Mouse (Mus musculus) right cerebral cortex, postnatal 14 days (tissue): ENCODE measurements at regions not wholly inside any gene's neighbourhood (a gene's known extent, or its start where the extent isn't known, plus 50 kb on each side); places are given as distances from the start of the nearest gene placed in this dataset.

Experiments used
- DNase-seq: peaks from one replicate; pipeline ENCODE4 v3.0.0; 2022

DNA sequence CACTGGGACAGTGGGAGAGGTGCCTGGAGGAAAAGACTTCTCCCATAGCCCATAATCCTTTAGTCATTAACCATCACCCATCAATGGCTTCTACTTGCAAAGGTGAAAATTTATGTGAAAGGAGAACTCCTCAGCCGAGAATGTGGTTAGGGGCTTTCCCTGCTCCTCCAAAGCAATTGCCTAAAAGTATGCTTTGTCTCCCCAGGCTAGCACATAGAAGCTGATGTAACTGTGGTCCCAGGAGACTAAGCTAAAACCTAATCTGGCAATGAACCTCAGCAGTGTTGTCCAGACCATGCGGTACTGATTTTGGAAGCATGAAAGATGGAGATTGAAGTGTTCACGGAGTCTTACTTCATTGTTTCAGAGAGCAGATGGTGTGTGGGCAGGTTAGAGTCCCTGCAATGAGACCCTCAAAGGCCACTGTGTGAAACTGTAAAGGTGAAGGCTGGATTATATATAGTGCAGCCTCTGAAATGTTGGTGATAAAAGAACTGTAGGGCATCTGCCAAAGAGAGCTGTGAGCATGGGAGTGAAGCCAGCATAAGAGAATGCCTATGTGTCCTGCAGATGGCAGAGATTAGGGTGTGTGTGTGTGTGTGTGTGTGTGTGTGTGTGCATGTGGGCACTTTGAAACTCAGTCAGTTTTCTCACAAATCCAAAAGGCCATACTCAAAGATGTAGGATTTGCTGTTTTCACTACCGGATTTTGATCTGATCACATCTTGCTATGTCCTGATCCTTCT lies 289.6 kb upstream of the Fermt1 start:
- peak; percentile 6 for DNase-seq

DNA sequence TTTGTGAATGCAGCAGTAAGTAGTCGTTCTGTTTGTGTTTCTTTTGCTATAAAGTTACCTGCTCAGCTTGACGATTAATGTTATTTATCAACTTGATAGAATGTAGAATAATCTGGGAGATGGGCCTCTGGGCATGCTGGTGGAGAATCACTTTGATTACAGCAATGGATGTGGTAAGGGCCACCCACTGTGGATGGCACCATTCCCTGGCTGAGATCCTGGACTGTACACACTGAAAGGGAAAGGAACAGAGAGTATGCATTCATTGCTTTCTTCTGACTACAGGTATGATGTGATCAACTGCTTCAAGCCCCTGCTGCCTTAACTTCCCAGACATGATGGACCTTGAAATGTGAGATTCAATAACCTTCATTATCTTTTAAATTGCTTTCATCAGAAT lies 299.8 kb upstream of the Bmp2 start:
- DNase-seq, result no peak

DNA sequence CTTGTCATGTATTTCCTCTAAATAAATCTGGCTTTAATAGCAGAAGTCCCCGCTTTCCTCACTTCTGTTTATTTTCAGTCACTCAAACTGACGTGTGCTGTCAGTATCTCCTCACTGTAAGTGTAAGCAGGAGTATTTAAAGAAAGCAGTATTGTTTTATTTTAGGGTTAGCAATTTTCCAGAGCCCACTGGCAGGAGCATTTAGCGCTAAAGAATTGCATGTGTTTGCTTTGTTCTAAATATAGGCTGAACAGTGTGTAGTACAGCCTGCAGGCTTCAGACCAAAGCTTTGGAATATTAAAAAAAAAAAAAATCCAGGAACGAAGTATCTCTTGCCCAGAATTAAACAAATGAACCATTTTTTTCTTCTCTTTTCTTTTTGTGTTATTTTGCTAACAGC lies 277.5 kb upstream of the Bmp2 start:
- no peak for DNase-seq

- no peak for DNase-seq
These were observed 273.4 kb upstream of the Bmp2 start for GRCm38 (mm10) chr2:133278546-133278945.

DNA sequence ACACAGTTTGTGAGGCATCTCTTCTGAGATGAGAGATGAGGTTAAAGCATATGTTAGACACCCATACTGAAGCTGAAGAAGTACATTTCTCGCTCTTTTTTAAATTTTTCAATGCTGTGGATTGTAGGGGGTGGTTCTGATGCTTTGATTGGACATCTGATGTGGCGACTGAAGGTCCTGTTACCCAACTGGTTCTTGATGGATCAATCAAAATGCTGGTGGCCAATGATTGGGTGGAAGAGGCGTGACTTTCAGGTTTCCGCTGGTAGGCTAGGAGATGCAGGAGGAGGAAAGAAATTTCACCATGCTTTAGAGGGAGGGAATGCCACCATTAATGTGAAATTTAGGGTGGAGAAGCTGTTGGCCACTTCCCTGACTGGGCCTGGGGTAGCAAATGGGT lies 272.7 kb upstream of the Bmp2 start:
- DNase-seq, result no peak

- DNase-seq, result no peak
These were observed 269.3 kb upstream of the Bmp2 start for GRCm38 (mm10) chr2:133282692-133283091.

GRCm38 (mm10) chr2:133283709-133284108 lies 268.2 kb upstream of the Bmp2 start:
- DNase-seq, result no peak

DNA sequence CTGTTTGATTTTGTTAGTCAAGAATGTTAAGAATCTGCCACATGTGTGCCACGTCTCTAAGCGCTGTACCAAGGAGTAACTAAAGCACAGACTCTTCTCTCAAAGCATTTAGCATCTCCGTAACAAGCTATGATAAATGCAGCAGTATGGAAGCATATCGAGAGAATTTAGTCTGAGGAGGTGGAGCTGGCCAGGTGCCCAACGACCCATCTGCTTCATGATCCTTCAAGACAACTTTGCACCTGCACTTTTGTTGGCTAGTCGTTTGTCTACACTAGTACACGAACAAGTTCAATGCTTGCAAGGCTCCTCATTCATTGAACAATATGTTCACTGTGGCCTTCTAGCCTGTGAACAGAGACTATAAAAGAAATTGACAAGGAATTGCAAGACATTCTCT lies 257.8 kb upstream of the Bmp2 start:
- DNase-seq, result peak; percentile 38

DNA sequence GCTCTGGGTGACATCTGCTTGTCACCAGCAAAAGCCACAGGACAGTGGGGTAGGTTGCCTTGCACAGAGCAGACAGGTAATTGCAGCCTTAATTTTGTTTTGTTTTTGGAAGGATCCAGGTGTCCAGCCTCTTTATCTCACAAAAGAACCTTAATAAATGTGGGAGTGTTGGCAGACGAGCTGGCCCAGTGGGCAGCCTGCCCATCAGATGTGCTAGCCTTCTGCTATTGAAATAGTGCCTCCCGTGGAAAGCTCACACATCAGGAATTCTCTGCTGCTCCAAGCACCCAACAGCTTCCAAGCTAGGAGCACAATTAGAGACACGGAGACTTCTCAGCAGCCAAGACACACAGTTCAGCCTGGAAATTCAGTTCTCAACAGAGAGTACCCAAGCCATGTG lies 246.0 kb upstream of the Bmp2 start:
- DNase-seq, result peak; percentile 26

DNA sequence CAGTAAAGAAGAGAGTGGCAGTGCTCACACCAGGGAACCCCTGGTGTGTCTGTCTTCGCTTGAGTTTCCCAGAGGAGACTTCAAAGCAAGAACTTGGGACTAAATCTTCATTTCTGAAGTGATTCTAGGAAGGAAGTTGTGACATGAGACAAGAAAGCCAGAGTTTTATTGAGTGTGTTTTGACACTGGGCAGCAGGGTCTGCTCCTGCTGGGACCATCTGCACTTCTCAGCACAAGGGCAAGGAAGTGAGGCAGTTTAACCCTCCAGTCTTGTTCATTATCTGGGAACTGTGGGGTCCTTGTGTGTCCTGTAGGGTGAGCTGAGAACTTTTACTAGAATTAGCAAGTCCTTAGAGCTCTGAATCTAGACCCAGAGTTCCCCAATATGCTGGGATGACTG lies 241.0 kb upstream of the Bmp2 start:
- no peak for DNase-seq

DNA sequence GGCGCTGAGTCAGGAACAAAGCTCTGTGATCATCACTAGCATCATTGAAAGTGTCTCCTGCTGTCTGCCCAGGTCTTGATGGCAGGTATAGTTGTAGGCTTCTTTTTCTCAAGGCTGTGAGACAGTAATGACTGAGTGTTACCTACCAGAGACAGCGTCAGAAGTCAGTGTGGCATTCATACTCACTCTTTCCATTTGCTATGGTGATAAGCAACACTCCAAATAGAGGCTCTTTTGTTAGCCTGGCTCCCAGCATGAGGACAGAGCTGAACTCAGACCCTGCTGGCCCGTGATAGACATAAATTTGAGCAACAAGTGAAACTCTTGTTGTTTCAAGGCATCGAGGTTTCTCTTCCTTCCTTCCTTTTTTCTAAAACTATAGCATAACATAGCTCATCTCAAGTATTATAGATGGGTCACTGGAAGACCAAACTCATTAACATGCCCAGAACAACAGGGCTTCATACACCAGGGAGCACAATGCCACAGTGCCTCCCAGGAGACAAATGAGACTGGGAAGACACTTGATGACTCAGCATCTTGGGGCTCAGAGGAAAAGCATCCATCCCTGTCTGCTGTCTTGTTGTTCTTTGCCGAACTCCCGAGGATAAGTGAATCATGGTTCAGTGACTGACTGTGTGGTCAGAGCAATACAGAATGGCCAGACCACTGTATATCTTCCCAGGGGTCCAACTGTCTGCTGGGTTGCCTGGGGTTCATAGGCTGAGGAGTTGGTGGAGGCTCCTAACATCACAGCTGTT lies 225.5 kb upstream of the Bmp2 start:
- DNase-seq, result no peak

- DNase-seq, result no peak
These were observed 224.3 kb upstream of the Bmp2 start for GRCm38 (mm10) chr2:133327653-133328052.

- DNase-seq, result no peak
These were observed 215.6 kb upstream of the Bmp2 start for GRCm38 (mm10) chr2:133336177-133336901.

DNA sequence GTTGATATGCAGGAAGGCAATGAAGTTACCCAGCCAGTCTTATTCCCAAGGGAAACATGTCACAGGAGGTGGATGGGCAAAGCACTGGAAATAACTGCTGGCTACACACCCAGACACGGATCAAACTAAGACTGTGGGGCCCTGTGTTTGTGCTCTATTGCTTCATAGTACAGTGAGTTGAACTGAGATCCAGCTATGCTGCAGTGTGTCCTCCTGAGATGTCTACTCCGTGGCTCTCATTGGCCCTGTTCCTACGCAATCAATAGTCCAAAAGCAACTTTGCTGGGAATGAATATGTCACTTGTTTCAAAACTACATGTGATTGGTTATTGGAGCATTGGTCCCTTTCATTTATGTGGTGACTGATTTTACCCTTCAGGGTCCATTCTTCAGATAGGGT lies 213.8 kb upstream of the Bmp2 start:
- DNase-seq, result no peak

GRCm38 (mm10) chr2:133341352-133341751 lies 210.6 kb upstream of the Bmp2 start:
- DNase-seq, result no peak

- no peak for DNase-seq
These were observed 205.8 kb upstream of the Bmp2 start for GRCm38 (mm10) chr2:133345964-133346788.

DNA sequence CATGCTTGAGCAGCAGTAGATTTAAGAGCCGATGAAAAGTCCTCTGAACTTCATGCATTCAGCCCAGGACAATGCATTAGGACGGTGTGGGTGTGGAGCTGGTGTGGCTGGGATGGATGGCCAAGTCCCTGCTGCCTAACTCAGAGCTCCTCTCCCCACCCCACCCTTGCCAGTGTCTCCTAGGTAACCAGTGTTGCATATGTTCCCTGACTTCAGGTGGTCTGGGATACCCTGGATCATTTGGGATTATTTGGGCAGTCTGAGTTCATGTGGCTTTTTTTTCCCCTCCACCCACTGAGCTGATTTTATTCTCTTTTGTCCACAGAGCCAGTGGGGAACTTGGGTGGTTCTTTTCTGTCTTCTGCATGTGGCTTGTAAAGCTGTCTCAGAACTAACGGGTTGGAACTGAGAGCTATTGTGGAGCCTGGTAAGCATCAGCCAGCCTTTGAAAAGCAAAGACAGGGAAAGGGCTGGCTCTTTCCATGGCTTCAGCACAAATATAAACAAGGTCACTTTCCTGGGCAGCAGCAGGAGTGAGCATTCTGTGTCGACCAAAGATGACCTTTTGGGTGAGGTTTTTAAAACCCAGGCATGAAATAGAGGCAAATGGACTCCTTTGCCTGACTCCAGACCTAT lies 205.1 kb upstream of the Bmp2 start:
- no peak for DNase-seq

GRCm38 (mm10) chr2:133351306-133351705 lies 200.7 kb upstream of the Bmp2 start:
- no peak for DNase-seq

DNA sequence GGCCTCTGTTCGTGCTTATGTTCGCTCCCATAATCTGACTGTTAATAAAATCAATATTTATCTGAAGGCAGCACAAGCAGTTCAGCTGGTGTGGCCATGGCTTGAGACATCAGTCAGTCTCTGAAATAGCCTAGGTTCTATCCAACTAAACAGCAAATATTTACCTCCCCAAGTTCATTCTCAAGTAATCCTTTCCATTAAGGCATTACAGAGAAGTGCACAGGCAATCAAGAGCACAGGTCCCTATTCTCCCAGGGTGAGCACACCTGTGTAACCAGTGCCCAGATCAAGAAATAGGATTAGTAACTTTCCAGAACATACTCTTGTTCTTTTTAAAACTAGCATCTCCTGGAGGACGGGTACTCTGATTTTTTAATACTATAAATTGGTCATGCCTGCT lies 199.2 kb upstream of the Bmp2 start:
- DNase-seq, result no peak

GRCm38 (mm10) chr2:133362693-133363443 lies 189.1 kb upstream of the Bmp2 start:
- no peak for DNase-seq

GRCm38 (mm10) chr2:133371490-133372215 lies 180.3 kb upstream of the Bmp2 start:
- no peak for DNase-seq
